13 mouse cellular contexts compared by ENCODE assay signal in the genomic region with DNA sequence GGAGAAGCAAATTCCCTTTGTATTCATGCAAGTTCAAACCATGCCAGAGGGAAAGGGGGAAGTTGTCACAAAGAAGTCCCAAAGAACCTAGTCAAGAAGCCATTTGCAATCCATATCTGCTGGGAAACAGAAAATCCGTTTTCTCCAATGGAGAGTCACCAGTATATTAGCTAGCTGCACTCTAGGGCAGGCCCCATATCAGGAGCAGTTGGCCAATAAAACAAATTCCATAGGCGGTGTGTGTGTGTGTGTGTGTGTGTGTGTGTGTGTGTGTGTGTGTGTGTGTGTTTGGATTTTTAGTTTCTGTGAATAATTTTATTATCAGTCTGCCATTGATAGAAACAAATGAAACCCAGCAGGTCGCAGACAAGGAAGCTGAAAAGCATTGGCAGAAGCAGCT.
A peak's percentile ranks its signal among the peaks of the same experiment; 100 is the strongest.
DNase-seq lines count a peak whose midpoint lies in the region; ATAC-seq and TF ChIP-seq lines count a peak whose summit lies in the region.
"Had no signal": no experiment of that assay in that cellular context is flagged by ENCODE, and none has a peak within 500 bp of the region (broad histone marks: within the 10 kb centered on the region; RNA-seq: fewer than 3 reads in every experiment).

No protein-coding gene starts in this region.

- H3K9ac ChIP-seq in neural tube, embryonic 12.5 days = no peak overlapping the region
- H3K9ac ChIP-seq in hindbrain, embryonic 12.5 days = no peak overlapping the region
- no peak overlapping the region for H3K9ac ChIP-seq in midbrain, embryonic 12.5 days (replicated peaks)
- H3K9ac ChIP-seq in neural tube, embryonic 15.5 days (replicated peaks) = no peak overlapping the region

- H3K9me3 ChIP-seq in neural tube, embryonic 12.5 days = no peaks in the 10 kb centered on the region
- H3K9me3 ChIP-seq in hindbrain, embryonic 12.5 days (replicated peaks) = no peaks in the 10 kb centered on the region
- no peaks in the 10 kb centered on the region for H3K9me3 ChIP-seq in midbrain, embryonic 12.5 days
- no peaks in the 10 kb centered on the region for H3K9me3 ChIP-seq in neural tube, embryonic 15.5 days (replicated peaks)
- H3K9me3 ChIP-seq: heart, embryonic 13.5 days had no signal

- 59% methylated on average over 3 of the region's 3 CpGs for WGBS in neural tube, embryonic 12.5 days
- WGBS in hindbrain, embryonic 12.5 days = 81% methylated on average over 3 of the region's 3 CpGs
- 73% methylated on average over 3 of the region's 3 CpGs for WGBS in midbrain, embryonic 12.5 days
- 65% methylated on average over 3 of the region's 3 CpGs for WGBS in neural tube, embryonic 15.5 days
- WGBS in thymus, adult 2 months = 73% methylated on average over 3 of the region's 3 CpGs

- H3K4me2 ChIP-seq in neural tube, embryonic 12.5 days (replicated peaks) = peak overlapping the region; percentile 72; the same call in 1 of the 2 replicates
- peak overlapping the region; percentile 77 for H3K4me2 ChIP-seq in hindbrain, embryonic 12.5 days (replicated peaks)
- peak overlapping the region; percentile 76 for H3K4me2 ChIP-seq in midbrain, embryonic 12.5 days (replicated peaks)
- peak overlapping the region; percentile 78 for H3K4me2 ChIP-seq in neural tube, embryonic 15.5 days

- no peak for TF ChIP-seq POLR2A in thymus, adult 2 months (IDR thresholded peaks at IDR 0.05; ENCODE audit: control insufficient read depth, extremely low read depth, insufficient read depth, low read length, poor library complexity)

- H3K36me3 ChIP-seq in neural tube, embryonic 12.5 days = no peaks in the 10 kb centered on the region
- H3K36me3 ChIP-seq in hindbrain, embryonic 12.5 days = no peaks in the 10 kb centered on the region
- H3K36me3 ChIP-seq in midbrain, embryonic 12.5 days = no peaks in the 10 kb centered on the region
- no peaks in the 10 kb centered on the region for H3K36me3 ChIP-seq in neural tube, embryonic 15.5 days
- H3K36me3 ChIP-seq in thymus, adult 2 months (ENCODE audit: control insufficient read depth, insufficient read depth, low read length) = no peaks in the 10 kb centered on the region
- H3K36me3 ChIP-seq: heart, embryonic 13.5 days had no signal

- H3K4me1 ChIP-seq in neural tube, embryonic 12.5 days = 0 out of 2 replicates have a peak, but pooled peaks cover 3% of the 10 kb centered on the region
- H3K4me1 ChIP-seq in hindbrain, embryonic 12.5 days = peaks cover 13% of the 10 kb centered on the region; the same call in 1 of the 2 replicates
- H3K4me1 ChIP-seq in midbrain, embryonic 12.5 days = peaks cover 4% of the 10 kb centered on the region; the same call in 1 of the 2 replicates
- peaks cover 9% of the 10 kb centered on the region for H3K4me1 ChIP-seq in neural tube, embryonic 15.5 days
- H3K4me1 ChIP-seq in thymus, adult 2 months (replicated peaks; ENCODE audit: control insufficient read depth, insufficient read depth, low read length) = no peaks in the 10 kb centered on the region

- H3K27me3 ChIP-seq in neural tube, embryonic 12.5 days (replicated peaks) = no peaks in the 10 kb centered on the region
- no peaks in the 10 kb centered on the region for H3K27me3 ChIP-seq in hindbrain, embryonic 12.5 days
- H3K27me3 ChIP-seq in midbrain, embryonic 12.5 days = peaks cover 3% of the 10 kb centered on the region; the same call in 1 of the 2 replicates
- H3K27me3 ChIP-seq in neural tube, embryonic 15.5 days (replicated peaks) = no peaks in the 10 kb centered on the region
- H3K27me3 ChIP-seq in thymus, adult 2 months (ENCODE audit: control insufficient read depth, insufficient read depth, low read length) = no peaks in the 10 kb centered on the region
- H3K27me3 ChIP-seq: heart, embryonic 13.5 days had no signal

- H3K4me3 ChIP-seq in neural tube, embryonic 12.5 days = no peak overlapping the region
- peak overlapping the region; percentile 41; the same call in 1 of the 2 replicates for H3K4me3 ChIP-seq in hindbrain, embryonic 12.5 days
- H3K4me3 ChIP-seq in midbrain, embryonic 12.5 days = no peak overlapping the region
- H3K4me3 ChIP-seq in neural tube, embryonic 15.5 days (replicated peaks) = peak overlapping the region; percentile 42
- H3K4me3 ChIP-seq in thymus, adult 2 months (ENCODE audit: control insufficient read depth, insufficient read depth, low read length) = no peak overlapping the region

- no peak for TF ChIP-seq CTCF in thymus, adult 2 months (IDR thresholded peaks at IDR 0.05; ENCODE audit: borderline replicate concordance, control insufficient read depth, extremely low read depth, insufficient read depth, low read length, poor library complexity)

- ATAC-seq in neural tube, embryonic 12.5 days (ENCODE audit: low FRiP score, low read depth) = no peak
- no peak for ATAC-seq in hindbrain, embryonic 12.5 days (ENCODE audit: low FRiP score)
- ATAC-seq in midbrain, embryonic 12.5 days (ENCODE audit: low FRiP score, low read depth) = no peak
- ATAC-seq in neural tube, embryonic 15.5 days (ENCODE audit: low FRiP score) = no peak

- no peak overlapping the region for H3K27ac ChIP-seq in neural tube, embryonic 12.5 days
- H3K27ac ChIP-seq in hindbrain, embryonic 12.5 days = peak overlapping the region; percentile 85; the same call in 1 of the 2 replicates
- H3K27ac ChIP-seq in midbrain, embryonic 12.5 days (replicated peaks) = 0 out of 2 replicates have a peak overlapping the region, but pooled peaks have one; percentile 15
- no peak overlapping the region for H3K27ac ChIP-seq in neural tube, embryonic 15.5 days (replicated peaks)
- no peak overlapping the region for H3K27ac ChIP-seq in thymus, adult 2 months (ENCODE audit: control insufficient read depth, insufficient read depth, low read length)
- H3K27ac ChIP-seq: heart, embryonic 13.5 days had no signal

- no peak for DNase-seq in neural tube, embryonic 10.5 days (ENCODE audit: extremely low spot score, low spot score)
- no peak for DNase-seq in thymus, adult 2 months
- no peak for DNase-seq in right cerebral cortex, adult 2 months (ENCODE audit: low spot score in 2 of 2)
- no peak for DNase-seq in kidney, adult 8-10 months
- DNase-seq: heart, postnatal 36 days; kidney, adult 2 months; kidney, postnatal 36 days; lung, adult 18-20 months had no signal

Comparison
In these comparisons a context has a peak if more than half of its experiments do, and no peak if none do; other contexts are left out.
1. H3K4me3 ChIP-seq: peak in hindbrain, embryonic 12.5 days (single experiment) and neural tube, embryonic 15.5 days (single experiment); none in neural tube, embryonic 12.5 days (single experiment), midbrain, embryonic 12.5 days (single experiment) and thymus, adult 2 months (single experiment).
2. H3K27ac ChIP-seq: peak in hindbrain, embryonic 12.5 days (single experiment) and midbrain, embryonic 12.5 days (single experiment); none in neural tube, embryonic 12.5 days (single experiment), neural tube, embryonic 15.5 days (single experiment) and thymus, adult 2 months (single experiment).
3. Peak in every context shown above with its lines, with median percentiles within 50 percentile points of each other: H3K4me2 ChIP-seq.